Mouse (Mus musculus) gastrocnemius, postnatal 14 days (tissue): ENCODE data around the gene Hspa2. TPM values are rescaled to one million over a fixed set of nuclear protein-coding genes. Genes with fewer than 3 reads are reported as not detected.
"Not testable (repeated sequence)": the region's sequence is repeated elsewhere in the genome, so short reads cannot be mapped to it uniquely, and the experiment has no call there.

Source experiments
- DNase-seq: peaks from one replicate; pipeline ENCODE4 v3.0.0; 2021; ENCODE audit warnings: mixed read lengths
- intact Hi-C: fragments of 180-260 bp; cut with DNase I; formaldehyde crosslinking; loops from one replicate; pipeline ENCODE4 v1.15.1; 2025; ENCODE audit warnings: low total_unique reads
- total RNA-seq, 2 experiments: library from RNA; stranded (reverse); gene quantifications; 2 replicates each; pipeline ENCODE4 v1.2.3; 2021

Gene Hspa2
- total RNA-seq, 2 experiments from 2014 or later: 8.7 to 12.7 TPM

DNA sequence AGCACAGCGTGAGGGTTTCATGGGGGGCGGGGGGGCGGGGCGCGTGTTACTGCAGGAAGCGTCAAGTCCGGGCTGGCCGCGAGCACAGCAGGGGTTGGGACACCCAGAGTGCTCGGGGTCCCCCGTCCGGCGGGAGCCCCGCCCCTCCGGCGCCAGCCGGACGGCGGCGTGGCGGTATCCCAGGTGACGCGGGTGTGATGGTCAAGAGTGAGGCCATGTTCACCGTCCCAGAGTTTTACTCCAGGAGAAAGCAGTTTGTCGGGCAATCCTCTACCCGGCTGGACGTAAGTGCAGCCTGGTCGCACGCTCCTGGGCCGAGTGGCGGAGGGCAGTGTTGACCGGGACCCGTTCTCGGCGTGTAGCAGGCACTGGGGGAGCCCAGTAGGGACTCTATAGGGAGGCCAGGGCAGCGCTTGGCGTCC is 13.5 kb downstream of the Hspa2 start, which contains the start of gene Ppp1r36:
TSS of gene Ppp1r36 (plus strand) at position 106 of the 422 bp plus-strand sequence.
- intact Hi-C loops: no loop called here
- peak; percentile 18 for DNase-seq

- no peak for DNase-seq
- intact Hi-C loops: no loop called here
These were observed 14.4 kb downstream of the Hspa2 start for GRCm38 (mm10) chr12:76418346-76418745.

DNA sequence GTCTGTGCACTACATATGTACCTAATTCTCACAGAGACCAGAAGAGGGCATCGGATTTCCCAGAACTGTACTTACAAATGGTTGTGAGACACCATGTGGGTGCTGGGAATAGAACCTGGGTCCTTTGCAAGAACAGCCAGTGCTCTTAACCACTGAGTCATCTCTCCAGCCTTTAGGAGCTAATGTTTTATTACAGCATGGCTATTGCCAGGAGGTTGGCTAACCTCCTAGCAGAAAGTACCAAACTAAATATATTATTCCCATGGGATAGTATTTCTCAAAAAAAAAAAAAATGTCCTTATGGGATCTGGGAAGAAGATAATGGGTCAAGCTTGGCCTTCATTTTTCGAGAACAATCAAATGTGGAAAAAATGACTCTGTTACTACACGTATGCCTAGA is 21.3 kb downstream of the Hspa2 start:
- intact Hi-C loops: no loop called here

DNA sequence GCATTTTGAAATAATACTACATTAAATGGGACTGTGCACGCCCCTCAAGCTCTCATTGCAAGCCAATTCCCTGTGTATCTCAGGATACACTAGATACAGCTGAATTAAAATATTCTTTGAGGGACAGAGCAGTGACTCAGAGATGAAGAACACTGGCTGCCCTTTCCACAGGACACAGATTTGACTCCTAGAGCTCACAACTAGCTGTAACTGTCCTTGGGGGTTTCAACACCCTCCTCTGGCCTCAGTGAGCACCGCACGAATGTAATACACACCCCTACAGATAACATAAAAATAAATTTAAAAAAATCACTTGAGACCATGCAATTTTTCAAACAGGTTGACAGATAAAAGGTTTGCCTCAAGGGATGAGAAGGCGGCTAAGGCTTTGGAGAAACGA is 23.6 kb downstream of the Hspa2 start:
- intact Hi-C loops: no loop called here
- DNase-seq: no peak

More for the DNA sequence above, 21.3 kb downstream of the Hspa2 start:
- DNase-seq: no peak

GRCm38 (mm10) chr12:76430879-76431406 is 27.0 kb downstream of the Hspa2 start:
- DNase-seq: peak; percentile 16
- intact Hi-C loops: no loop called here

DNA sequence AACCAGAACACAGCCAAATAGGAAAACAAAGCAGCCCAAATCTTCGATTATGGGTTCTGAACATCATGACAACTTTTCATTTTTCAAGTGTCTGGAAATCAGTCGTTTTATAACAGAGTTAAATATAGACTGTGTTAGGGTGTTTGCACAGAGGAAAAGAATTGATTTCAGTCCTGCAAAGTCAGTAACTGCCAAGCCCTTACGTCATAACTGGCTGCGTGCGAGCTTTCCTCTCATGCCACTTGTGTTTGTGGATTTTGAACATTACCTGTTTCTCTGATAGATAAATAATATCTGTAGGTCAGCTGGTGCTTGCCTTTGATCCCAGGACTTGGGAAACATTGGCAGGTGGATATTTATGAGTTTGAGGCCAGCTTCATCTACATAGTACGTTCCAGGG is 27.5 kb downstream of the Hspa2 start:
- DNase-seq: no peak
- intact Hi-C loops: no loop called here

DNA sequence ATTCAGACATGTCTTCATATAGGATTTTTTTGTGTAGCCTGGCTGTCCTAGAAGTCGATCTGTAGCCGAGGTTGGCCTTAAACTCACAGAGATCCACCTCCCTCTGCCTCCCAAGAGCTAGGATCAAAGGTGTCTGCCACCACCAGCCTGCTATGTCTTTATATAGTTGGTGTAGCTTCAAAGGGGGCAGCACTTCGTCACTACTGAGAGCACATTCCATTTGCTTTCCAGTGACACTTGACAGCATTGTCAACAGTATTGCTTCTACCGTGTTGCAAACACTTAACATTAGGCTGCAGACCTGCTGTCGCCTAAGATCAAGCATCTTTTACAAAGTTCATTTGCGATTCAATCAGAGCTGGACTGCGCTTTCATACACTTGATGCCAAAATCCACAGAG is 30.1 kb downstream of the Hspa2 start:
- intact Hi-C loops: no loop called here
- no peak for DNase-seq

- no peak for DNase-seq
- intact Hi-C loops: no loop called here
These were observed 31.1 kb downstream of the Hspa2 start for GRCm38 (mm10) chr12:76435084-76435483.

DNA sequence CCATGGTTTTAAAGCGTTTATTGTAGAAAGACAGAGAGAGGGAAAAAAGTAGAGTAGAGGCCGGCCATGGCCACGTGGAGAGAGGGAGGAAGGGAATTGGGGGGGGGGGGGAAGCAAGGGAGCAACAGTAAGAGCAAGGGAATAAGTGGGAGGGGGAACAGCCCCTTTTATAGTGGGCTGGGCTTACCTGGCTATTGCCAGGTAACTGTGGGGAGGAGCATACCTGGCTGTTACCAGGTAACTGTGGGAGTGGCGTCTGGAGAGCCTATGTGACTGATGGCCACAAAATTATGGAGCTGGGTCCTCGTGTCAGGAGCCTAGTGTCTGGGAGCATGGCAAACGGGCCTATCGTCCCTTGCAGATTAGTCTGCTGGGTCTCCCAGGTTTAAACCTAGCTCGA is 31.6 kb downstream of the Hspa2 start:
- intact Hi-C loops: no loop called here
- no peak for DNase-seq

DNA sequence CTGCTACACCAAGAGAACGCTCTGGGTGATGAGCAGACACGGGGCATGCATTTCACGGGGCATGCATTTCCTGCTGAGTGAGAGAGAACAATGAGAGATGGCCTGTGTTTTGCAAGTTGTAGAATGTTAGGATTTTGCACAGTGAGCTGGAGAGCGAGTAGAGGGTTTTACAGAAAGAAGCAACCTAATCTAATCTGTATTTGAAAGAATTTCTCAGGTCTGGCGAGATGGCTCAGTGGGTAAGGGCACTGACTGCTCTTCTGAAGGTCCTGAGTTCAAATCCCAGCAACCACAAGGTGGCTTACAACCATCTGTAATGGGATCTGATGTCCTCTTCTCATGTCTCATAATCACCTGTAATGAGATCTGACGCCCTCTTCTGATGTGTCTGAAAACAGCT is 39.5 kb downstream of the Hspa2 start:
- DNase-seq, intact Hi-C loops: not testable (repeated sequence)

DNA sequence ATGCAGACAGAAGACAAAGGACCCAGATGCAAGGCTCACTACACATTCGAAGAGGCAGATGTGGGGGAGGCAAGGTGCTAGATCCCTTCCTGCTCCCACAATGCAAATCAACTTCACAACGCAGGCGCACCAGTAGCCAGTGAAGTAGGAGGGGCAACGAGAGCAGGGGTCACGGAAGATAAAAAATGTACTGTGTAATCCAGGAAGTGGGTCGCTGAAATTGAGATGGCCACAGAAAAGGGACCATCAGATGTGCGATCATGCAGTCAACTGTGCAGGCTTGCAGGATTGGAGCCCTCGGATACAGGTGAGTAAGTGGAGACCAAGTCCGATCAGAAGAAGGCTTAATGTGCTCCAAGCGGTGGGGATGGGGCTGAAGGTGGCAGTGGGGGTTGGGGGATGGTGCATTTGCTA is 40.4 kb downstream of the Hspa2 start:
- no peak for DNase-seq
- intact Hi-C loops: no loop called here

- intact Hi-C loops: no loop called here
- DNase-seq: no peak
These were observed 40.9 kb downstream of the Hspa2 start for GRCm38 (mm10) chr12:76444862-76445261.

GRCm38 (mm10) chr12:76446201-76446600 is 42.2 kb downstream of the Hspa2 start:
- no peak for DNase-seq
- intact Hi-C loops: no loop called here

DNA sequence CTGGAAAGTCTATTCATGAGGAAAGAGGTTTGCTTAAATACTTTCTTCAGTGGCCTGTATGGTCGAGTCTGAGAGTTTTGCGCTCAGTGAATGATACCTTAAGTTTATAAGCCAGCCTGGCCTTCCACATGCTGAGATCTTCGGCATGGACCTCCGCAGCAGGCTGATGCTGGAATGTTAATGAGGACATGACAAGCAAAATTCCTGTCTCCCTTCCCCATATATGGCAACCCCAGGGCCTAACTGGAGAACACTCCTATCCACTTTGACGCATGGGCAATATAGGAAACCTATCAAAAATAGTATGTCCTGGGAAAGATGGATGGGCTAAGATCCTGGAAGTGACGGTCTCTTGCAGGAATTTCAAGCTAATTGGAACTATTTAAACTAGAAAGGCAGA is 44.2 kb downstream of the Hspa2 start:
- intact Hi-C loops: no loop called here
- no peak for DNase-seq

DNA sequence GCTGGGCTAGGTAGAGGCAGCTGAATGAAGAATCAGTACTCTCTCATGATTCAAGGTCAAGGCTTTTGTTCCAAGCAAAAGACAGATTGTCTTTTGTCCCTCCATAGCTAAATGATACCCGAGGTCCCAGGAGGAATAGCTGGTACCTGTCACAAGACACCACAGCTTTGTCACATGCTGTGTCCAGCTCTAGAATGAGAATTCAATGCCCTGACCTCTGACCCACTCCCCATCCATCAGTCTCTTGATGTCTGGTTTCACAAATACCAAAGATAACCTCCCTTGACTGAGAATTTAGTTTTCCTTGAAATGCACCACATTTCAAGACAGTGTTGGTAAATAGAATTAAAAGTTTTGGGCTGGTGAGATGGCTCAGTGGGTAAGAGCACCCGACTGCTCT is 48.2 kb downstream of the Hspa2 start:
- DNase-seq: no peak

More for the DNA sequence above, 48.2 kb downstream of the Hspa2 start:
- intact Hi-C loops: no loop called here

Other genes with a start within 250 kb of the Hspa2 start
- gene Esr2, start 226.9 kb upstream of the Hspa2 start, total RNA-seq: not detected
- gene Tex21, start 157.4 kb upstream of the Hspa2 start, total RNA-seq: not detected
- 10 to 100 TPM; 31.4 to 40.6 TPM for gene Mthfd1, start 148.9 kb upstream of the Hspa2 start, total RNA-seq
- 1 to 10 TPM; 1.0 to 1.5 TPM for gene Akap5, start 79.3 kb upstream of the Hspa2 start, total RNA-seq
- 1 to 10 TPM; 7.8 to 8.7 TPM for gene Zbtb25, start 34.6 kb upstream of the Hspa2 start, total RNA-seq
- gene Zbtb1, start 33.9 kb upstream of the Hspa2 start, total RNA-seq: 1 to 10 TPM; 4.3 to 4.4 TPM
- gene Ppp1r36, start 13.4 kb downstream of the Hspa2 start, total RNA-seq: under 1 TPM; 0.31 to 0.51 TPM
- gene Plekhg3, start 126.7 kb downstream of the Hspa2 start, total RNA-seq: 10 to 100 TPM; 10.3 to 11.7 TPM